Mouse (Mus musculus) brain, embryonic 18.5 days (tissue): ENCODE data around the gene Dcaf7.
"Not testable (repeated sequence)": the region's sequence is repeated elsewhere in the genome, so short reads cannot be mapped to it uniquely, and the experiment has no call there.

Source experiments
- DNase-seq: peaks from one replicate; pipeline ENCODE4 v3.0.0-alpha.2; 2012; ENCODE audit warnings: low read depth, low spot score

The Dcaf7 gene

DNA sequence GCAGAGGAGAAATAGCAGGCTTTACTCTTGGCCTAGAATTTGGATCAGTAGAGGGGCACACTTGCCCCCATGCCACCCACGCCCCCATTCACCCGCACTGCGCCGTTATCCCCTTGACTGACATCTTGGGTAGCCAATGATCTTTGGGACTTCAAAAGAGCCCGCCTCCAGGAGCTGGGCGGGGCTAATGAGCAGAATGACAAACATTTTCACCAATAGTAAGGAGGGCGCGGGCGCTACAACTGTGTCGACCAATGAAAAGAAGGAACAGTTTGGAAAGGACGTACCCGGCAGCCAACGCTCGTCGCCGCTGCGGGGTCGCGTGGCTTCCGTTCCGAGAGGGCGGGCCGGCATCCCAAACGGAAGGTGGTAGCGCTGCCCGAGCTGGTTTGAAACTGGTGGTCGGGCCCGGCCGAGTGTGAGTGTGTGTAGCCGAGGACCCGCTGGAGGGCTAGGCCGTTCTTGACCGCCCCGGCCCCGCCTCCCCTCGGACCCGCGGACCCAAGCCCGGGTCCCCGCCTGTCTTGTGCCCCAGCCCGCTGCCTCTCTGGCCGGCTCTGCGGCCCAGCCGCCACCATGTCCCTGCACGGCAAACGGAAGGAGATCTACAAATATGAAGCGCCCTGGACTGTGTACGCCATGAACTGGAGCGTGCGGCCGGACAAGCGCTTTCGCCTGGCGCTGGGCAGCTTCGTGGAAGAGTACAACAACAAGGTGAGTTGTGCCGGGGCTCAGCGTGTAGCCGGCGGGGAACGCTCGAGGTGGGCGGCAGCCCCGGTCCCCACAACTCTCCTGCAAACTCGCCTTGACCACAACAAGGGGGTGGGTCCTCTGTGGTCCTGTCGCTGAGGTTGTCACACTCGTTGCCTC lies at the start of gene Dcaf7:
TSS of gene Dcaf7 (plus strand) at position 325 of the 870 bp plus-strand sequence.
- peak; percentile 96 for DNase-seq

GRCm38 (mm10) chr11:105987446-105987845 lies 49.2 kb upstream of the Dcaf7 start:
- no peak for DNase-seq

- DNase-seq: no peak
Observed at GRCm38 (mm10) chr11:105989446-105989845, 47.2 kb upstream of the Dcaf7 start.

DNA sequence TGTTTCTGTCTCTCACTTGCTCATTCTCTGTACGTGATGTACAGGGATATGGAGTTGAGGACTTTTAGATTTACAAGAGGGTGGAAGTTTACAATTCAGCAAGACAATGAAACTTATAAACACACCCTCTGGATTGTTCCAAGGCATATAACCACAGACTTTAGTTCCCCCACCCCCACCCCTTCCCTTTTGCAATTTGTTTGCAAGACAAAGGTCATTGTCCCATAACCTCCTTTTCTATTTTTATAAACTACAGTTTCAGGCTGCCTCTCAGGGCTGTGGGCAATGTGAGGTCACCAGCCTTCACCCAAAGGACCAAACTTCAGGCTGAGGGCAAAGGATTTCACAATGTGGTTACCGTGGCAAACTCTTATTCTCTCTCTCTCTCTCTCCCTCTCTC lies 46.4 kb upstream of the Dcaf7 start:
- DNase-seq: no peak

DNA sequence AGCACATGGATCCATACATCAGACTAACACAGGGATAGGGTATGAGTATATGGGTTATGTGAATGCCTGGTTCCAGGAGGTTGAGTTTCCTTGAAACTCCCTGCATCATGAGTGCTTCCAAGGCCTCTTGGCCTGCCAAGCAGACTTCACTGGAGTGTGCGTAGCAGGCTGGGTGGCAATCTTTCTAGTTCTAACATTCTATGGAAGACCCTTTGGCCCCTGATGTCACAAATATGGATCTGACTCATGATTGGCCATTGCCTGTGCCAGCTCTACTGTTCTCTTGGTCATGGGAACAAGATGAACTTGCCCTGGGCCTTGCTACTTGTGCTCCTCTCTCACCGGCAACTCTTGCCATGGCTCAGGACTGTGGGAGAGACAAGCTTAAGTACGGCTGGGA lies 42.3 kb upstream of the Dcaf7 start, which contains the start of gene Ace3:
TSS of gene Ace3 (plus strand) at position 301 of the 400 bp plus-strand sequence.
- DNase-seq: no peak

DNA sequence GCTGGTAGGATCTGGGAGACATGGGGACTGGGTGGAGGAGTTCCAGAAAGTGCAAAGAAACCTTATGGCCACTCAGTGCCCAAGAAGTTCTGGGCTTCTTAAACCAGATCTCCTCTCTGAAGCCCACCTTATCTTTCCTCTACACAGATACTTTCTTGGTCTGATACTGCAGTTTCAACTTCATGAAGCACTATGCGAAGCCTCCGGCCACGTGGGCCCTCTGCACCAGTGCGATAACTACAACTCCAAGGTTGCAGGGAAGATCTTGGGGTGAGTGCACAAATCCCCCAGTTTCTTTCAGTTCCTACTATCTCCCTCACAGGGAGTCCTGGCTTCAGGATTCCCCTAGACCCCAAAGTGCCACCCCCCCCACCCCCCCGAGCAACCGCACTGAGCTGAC lies 36.6 kb upstream of the Dcaf7 start:
- DNase-seq: no peak

- no peak for DNase-seq
Observed at GRCm38 (mm10) chr11:106001718-106002117, 35.0 kb upstream of the Dcaf7 start.

- DNase-seq: no peak
Observed at GRCm38 (mm10) chr11:106004576-106004975, 32.1 kb upstream of the Dcaf7 start.

DNA sequence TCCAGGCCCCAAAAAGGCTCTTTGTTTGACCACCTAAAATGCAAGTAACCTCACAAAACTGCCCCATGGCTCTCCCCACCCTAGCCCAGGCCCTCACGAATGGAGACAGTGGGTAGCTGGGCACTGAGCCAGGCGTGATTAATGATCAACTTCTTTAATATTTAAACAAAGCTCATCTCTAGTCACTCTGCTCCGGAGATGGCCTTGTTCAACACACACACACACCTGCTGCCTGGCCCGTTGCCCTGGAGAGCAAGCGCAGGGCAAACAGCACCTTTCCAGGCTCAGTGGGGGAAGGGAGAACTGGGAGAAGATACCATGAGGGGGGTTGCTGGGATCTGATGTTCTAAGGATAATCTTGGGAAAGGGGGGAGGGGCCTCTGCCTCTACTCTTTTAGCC lies 30.7 kb upstream of the Dcaf7 start:
- DNase-seq: no peak

DNA sequence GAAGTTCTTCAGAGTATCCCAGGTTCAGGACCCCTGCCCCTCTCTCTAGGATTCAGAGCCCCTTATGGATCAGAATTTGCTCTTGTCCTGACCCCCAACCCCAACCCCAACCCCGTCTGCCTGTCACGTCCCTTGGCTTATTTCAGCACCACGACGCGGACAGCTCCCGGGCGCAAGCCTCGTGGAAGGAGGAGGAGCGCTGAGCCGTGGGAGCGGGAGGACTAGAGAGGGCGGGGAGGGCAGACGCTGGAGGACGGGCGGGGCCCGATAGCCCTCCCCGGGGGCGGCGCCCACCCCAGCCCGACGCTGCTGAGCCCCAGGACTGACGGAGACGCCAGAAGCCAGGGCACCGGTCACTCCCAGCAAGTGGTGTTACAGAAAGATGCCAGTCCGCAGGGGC lies 28.9 kb upstream of the Dcaf7 start, which contains the start of gene Kcnh6:
TSS of gene Kcnh6 (plus strand) at position 304 of the 400 bp plus-strand sequence.
- DNase-seq: no peak

- DNase-seq: no peak
Observed at GRCm38 (mm10) chr11:106012711-106013110, 24.0 kb upstream of the Dcaf7 start.

- no peak for DNase-seq
Observed at GRCm38 (mm10) chr11:106013556-106014225, 23.0 kb upstream of the Dcaf7 start.

DNA sequence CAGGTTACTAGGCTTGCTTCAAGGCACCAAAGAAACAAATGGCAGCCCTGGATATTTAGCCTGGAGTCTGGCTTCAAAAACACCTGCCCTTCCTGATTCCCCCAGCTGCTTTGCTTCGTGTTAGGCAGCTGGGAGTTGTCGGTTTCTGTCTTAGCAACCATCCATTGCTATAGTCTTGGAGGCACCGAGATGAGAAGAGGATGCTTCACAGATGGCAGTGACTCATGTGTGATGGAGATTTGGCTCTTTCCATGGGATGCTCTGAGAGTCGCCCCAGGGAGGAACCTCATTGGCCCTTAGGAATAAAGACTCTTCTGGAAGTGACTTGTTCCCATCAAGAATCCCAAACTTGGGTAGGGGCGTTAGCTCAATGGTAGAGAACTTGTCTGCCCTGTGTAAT lies 20.2 kb upstream of the Dcaf7 start:
- no peak for DNase-seq

- no peak for DNase-seq
Observed at GRCm38 (mm10) chr11:106020051-106020763, 16.5 kb upstream of the Dcaf7 start.

GRCm38 (mm10) chr11:106025774-106026173 lies 10.9 kb upstream of the Dcaf7 start:
- DNase-seq: no peak

DNA sequence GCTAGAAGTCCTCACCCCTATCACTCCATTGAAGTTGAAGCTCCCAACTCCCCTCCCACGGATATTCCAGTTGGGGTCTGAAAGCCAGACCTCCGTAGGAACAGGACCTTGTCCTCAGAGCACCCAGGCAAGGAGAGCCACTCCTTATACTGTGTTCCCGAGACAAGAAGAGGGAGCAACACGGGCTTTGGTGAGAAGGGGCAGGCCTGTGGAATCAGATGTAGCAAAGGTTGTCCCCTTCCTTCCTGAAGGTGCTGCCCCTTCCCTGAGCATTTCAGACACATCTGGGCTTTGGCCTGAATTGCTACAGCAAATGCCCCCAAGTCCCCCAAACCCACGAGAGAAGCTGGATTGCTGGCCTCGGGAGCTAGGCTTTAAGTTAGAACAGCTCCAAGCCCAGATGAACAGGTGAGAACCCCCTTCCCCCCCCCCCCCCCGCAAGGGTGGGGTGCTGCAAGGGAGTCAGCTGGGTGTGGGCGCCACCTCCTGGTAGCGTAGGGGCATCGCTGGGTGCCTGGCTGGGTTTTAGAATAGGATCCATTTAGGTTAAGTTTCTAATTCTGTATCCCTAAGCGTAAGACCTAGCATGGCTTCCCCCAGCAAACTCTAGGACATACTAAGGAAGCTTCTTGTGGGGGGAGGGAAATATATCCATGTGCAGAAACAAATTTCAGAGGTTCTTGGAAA lies 10.1 kb upstream of the Dcaf7 start:
- DNase-seq: no peak

DNA sequence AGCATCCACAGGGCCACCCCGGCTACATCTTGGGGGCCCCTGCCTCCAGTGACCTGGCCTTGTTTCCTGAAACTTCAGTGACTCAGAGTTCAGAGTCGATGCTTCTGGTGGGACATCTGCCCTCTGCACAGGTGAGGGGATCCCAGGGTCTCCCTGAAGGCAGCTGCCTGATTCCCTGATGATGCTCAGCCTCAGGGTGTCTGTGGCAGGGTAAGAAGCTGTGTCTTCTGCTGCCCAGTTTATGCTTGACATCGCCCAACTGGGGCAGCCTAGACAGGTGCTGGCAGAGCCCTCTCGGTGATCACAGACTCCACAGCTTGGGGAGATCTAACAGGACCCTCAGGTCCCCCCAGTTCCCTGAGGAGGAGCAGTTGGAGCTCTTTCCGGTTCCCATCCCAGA lies 9.1 kb upstream of the Dcaf7 start:
- DNase-seq: no peak

DNA sequence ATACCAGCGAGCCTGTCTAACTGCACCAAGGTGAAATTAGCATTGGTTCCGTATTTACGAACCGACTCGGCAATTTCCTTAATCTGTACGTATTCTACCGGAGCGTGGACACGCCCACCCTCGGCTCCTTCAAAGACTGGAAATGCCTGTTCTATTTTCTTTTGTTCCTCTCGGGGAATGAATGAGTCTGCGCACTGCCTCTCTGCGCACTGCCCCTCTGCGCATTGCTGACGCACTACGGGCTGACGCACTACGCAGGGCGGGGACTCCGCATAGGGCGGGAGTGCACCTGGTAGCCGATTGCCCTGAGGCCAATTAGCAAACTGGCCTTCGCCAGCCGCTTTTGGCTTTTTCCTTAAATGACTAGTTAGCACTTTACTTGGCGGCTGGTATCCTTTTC lies 4.6 kb upstream of the Dcaf7 start:
- not testable (repeated sequence) for DNase-seq

GRCm38 (mm10) chr11:106033491-106033919 lies 3.2 kb upstream of the Dcaf7 start:
- no peak for DNase-seq

DNA sequence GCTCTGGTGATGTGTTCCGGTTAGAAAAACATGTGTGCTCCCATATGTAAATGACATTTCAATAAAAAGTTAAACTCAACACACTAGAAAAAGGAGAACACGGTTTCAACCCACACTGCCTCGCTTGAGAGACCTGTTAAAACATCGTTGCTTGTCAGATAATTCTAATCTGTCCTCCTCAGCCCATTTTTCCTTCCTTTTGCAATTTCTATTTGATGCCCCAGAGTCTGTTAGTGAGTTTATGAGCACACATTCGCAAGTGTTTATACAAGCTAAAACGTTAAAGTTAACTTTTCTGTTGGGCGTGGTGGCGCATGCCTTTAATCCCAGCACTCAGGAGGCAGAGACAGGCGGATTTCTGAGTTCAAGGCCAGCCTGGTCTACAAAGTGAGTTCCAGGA lies 1.7 kb upstream of the Dcaf7 start:
- no peak for DNase-seq

DNA sequence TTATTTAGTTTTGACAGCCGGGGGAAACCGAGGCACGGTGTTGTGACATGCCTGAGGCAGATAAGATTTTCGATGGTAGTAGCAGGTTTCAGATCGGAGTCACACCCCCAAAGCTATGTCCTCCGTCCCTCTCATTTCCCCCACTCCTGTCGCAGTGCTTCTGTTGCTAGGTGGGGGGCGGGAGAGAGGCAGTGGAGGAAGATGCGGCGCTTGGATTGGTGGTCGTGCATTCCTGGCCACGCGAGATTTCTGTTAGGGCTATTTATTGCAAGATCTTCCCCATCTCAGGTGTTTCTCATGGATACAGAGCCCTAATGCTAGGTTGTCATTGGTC lies 713 bp downstream of the Dcaf7 start:
- DNase-seq: peak; percentile 69

GRCm38 (mm10) chr11:106044349-106044748 lies 7.7 kb downstream of the Dcaf7 start:
- DNase-seq: no peak
